Mouse (Mus musculus): ENCODE measurements around the gene Sh2d3c.
A peak's percentile ranks its signal among the peaks of the same experiment; 100 is the strongest.

DNA sequence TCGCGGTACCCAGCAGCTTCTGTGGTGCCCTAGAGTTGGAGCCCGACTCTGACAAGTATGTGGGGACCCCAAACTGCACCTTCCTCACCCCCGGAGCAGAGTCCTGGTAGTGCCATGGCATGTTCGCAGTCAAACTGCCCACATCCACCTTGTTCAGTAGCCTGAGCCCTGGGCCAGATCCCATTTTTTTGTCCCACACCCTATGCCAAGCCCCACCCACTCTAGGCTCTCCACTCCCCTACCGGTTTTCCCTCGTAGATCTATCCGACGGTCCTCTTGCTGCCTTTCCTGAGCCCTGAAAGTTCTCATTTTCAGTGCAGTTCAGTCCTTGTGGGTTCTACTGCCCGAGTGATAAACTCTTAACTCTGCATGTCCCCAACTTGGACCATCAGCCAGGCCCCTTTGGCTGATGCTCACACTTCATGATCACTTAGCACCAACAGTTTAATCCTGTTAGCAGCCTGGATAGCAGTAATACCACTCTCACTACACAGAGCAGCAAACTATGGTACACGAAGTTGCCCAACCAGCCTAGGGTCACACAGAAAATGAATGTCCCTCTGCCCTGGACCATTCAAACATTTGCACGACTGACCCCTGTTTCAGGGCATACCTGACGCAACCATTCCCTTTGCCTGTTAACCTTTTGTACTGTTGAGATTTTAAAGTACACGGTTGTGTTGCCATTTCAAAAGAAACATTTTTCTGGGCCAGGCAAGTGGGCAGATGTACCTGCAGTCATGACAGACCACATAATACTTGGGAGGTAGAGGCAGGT lies 19.7 kb upstream of the Sh2d3c start:
- TF ChIP-seq CTCF (IDR thresholded peaks at IDR 0.05; ENCODE audit: low read depth) (no peak), EP300 (IDR thresholded peaks at IDR 0.05; ENCODE audit: low read depth) (peak; percentile 85)
